Mouse (Mus musculus) midbrain, postnatal 0 days (tissue): ENCODE results near the gene Ap2a1. TPM values are rescaled to one million over a fixed set of nuclear protein-coding genes. Genes with fewer than 3 reads are reported as not detected.

ENCODE experiments used
- ATAC-seq: fragments of 200-750 bp; cut with Nextera tagmentation; 2 replicates; pipeline ENCODE4 v1.8.0; 2017; ENCODE audit warnings: moderate number of reproducible peaks, mild to moderate bottlenecking, moderate TSS enrichment, moderate library complexity; ENCODE audit not compliant: low FRiP score
- DNase-seq: peaks from one replicate; pipeline ENCODE4 v3.0.0-alpha.2; 2015; ENCODE audit warnings: low spot score
- H3K27ac ChIP-seq: fragments of 300-500 bp; sonication (generic); 2 replicates; pipeline ENCODE4 v1.5.1; 2014; ENCODE audit warnings: low read depth, mild to moderate bottlenecking, low read length, mixed read lengths
- H3K27me3 ChIP-seq: fragments of 300-500 bp; sonication (generic); 2 replicates; pipeline ENCODE4 v1.6.1; 2014; ENCODE audit warnings: low read length, control low read depth, mixed read lengths; ENCODE audit not compliant: insufficient read depth
- H3K36me3 ChIP-seq: fragments of 300-500 bp; sonication (generic); 2 replicates; pipeline ENCODE4 v1.6.1; 2014; ENCODE audit warnings: low read length, control low read depth, mixed read lengths; ENCODE audit not compliant: insufficient read depth
- H3K4me1 ChIP-seq: fragments of 300-500 bp; sonication (generic); 2 replicates; pipeline ENCODE4 v1.6.1; 2014; ENCODE audit warnings: mild to moderate bottlenecking, control low read depth, antibody characterized with exemption, low read length, mixed read lengths; ENCODE audit not compliant: insufficient read depth
- H3K4me2 ChIP-seq: fragments of 300-500 bp; sonication (generic); 2 replicates; pipeline ENCODE4 v1.6.1; 2014; ENCODE audit warnings: low read depth, mild to moderate bottlenecking, low read length, mixed read lengths; ENCODE audit not compliant: poor library complexity, severe bottlenecking
- H3K4me3 ChIP-seq: fragments of 300-500 bp; sonication (generic); 2 replicates; pipeline ENCODE4 v1.5.1; 2014; ENCODE audit warnings: low read depth, mild to moderate bottlenecking, low read length, moderate library complexity
- H3K9ac ChIP-seq: fragments of 300-500 bp; sonication (generic); replicated peaks from 2 replicates; pipeline ENCODE4 v1.6.1; 2014; ENCODE audit warnings: mild to moderate bottlenecking, low read length, moderate library complexity, mixed read lengths; ENCODE audit not compliant: poor library complexity, severe bottlenecking
- H3K9me3 ChIP-seq: fragments of 300-500 bp; sonication (generic); 2 replicates; pipeline ENCODE4 v1.6.1; 2016; ENCODE audit warnings: low read length, control low read depth
- CTCF ChIP-seq: IDR thresholded peaks from 2 replicates; pipeline ENCODE4 v1.5.1; 2016; ENCODE audit warnings: antibody characterized with exemption, mild to moderate bottlenecking
- WGBS: fragments of 180-500 bp; shearing (Covaris S2); extraction: QIAGEN DNeasy Blood & Tissue Kit; methylation state at CpG from one replicate; pipeline ENCODE4 v1.1.7; 2014; 5-methylcytosine and 5-hydroxymethylcytosine counted together
- polyA plus RNA-seq: library from polyadenylated mRNA; unstranded; fragments of >200 nt; fragmentation: Nextera tagmentation; extraction: Ambion mirVana; gene quantifications from 2 replicates; pipeline ENCODE4 v1.2.1, GENCODE M21; 2015
- total RNA-seq: library from RNA; depleted of rRNA; stranded (reverse); fragments of >200 nt; gene quantifications from 2 replicates; pipeline ENCODE4 v1.2.3, GENCODE M21; 2014

Ap2a1 gene
- total and polyA plus RNA-seq, 2 experiments from 2014 or later = 129 to 238 TPM

- no peak for TF ChIP-seq CTCF
- Histone ChIP-seq H3K27ac (no peak overlapping the region), H3K9me3 (no peaks in the 10 kb centered on the region), H3K4me3 (no peak overlapping the region), H3K27me3 (no peaks in the 10 kb centered on the region), H3K4me1 (no peaks in the 10 kb centered on the region), H3K9ac (no peak overlapping the region), H3K4me2 (no peak overlapping the region), H3K36me3 (peaks cover 89% of the 10 kb centered on the region)
- DNase-seq (no peak), ATAC-seq (no peak)
- WGBS = 91% methylated on average over 15 of the region's 15 CpGs
Observed at GRCm38 (mm10) chr7:44908706-44909476, 20.4 kb downstream of the Ap2a1 start.

GRCm38 (mm10) chr7:44905430-44905829, 23.9 kb downstream of the Ap2a1 start:
- H3K9me3 ChIP-seq = no peaks in the 10 kb centered on the region
- peaks cover 89% of the 10 kb centered on the region for H3K36me3 ChIP-seq
- no peak overlapping the region for H3K9ac ChIP-seq
- H3K4me2 ChIP-seq = no peak overlapping the region
- DNase-seq (no peak), ATAC-seq (no peak)
- no peak overlapping the region for H3K4me3 ChIP-seq
- no peak for TF ChIP-seq CTCF
- H3K4me1 ChIP-seq = peaks cover 3% of the 10 kb centered on the region; the same call in 1 of the 2 replicates
- no peaks in the 10 kb centered on the region for H3K27me3 ChIP-seq
- H3K27ac ChIP-seq = no peak overlapping the region
- 93% methylated on average over 20 of the region's 20 CpGs for WGBS

GRCm38 (mm10) chr7:44901230-44901722, 28.0 kb downstream of the Ap2a1 start:
- Histone ChIP-seq H3K27ac (no peak overlapping the region), H3K4me3 (no peak overlapping the region), H3K27me3 (no peaks in the 10 kb centered on the region), H3K9ac (0 out of 2 replicates have a peak overlapping the region, but pooled peaks have one; percentile 13), H3K9me3 (no peaks in the 10 kb centered on the region), H3K4me2 (peak overlapping the region; percentile 22), H3K4me1 (peaks cover 12% of the 10 kb centered on the region), H3K36me3 (peaks cover 64% of the 10 kb centered on the region)
- WGBS = 21% methylated on average over 21 of the region's 21 CpGs
- DNase-seq (peak; percentile 53), ATAC-seq (no peak)
- TF ChIP-seq CTCF = peak; percentile 48

- Histone ChIP-seq H3K9ac (no peak overlapping the region), H3K4me3 (no peak overlapping the region), H3K36me3 (peaks cover 58% of the 10 kb centered on the region), H3K27me3 (no peaks in the 10 kb centered on the region), H3K27ac (no peak overlapping the region), H3K9me3 (no peaks in the 10 kb centered on the region), H3K4me1 (peaks cover 12% of the 10 kb centered on the region), H3K4me2 (no peak overlapping the region)
- no peak for TF ChIP-seq CTCF
- DNase-seq = no peak
- no peak for ATAC-seq
- 90% methylated on average over 11 of the region's 11 CpGs for WGBS
Observed at GRCm38 (mm10) chr7:44900632-44901031, 28.7 kb downstream of the Ap2a1 start.

GRCm38 (mm10) chr7:44898607-44899006, 30.7 kb downstream of the Ap2a1 start:
- Histone ChIP-seq H3K9ac (no peak overlapping the region), H3K4me2 (no peak overlapping the region; the same call in 1 of the 2 replicates), H3K36me3 (peaks cover 38% of the 10 kb centered on the region), H3K4me1 (peaks cover 19% of the 10 kb centered on the region), H3K27me3 (no peaks in the 10 kb centered on the region), H3K4me3 (no peak overlapping the region), H3K9me3 (no peaks in the 10 kb centered on the region), H3K27ac (no peak overlapping the region)
- WGBS = 37% methylated on average over 12 of the region's 19 CpGs
- ATAC-seq = no peak
- no peak for DNase-seq
- TF ChIP-seq CTCF = peak; percentile 49

GRCm38 (mm10) chr7:44896499-44896898, 32.8 kb downstream of the Ap2a1 start:
- H3K4me3 ChIP-seq = peak overlapping the region; percentile 57
- ATAC-seq = no peak
- TF ChIP-seq CTCF = no peak
- peak overlapping the region; percentile 81 for H3K9ac ChIP-seq
- peaks cover 19% of the 10 kb centered on the region for H3K36me3 ChIP-seq
- no peaks in the 10 kb centered on the region for H3K27me3 ChIP-seq
- peak overlapping the region; percentile 70 for H3K4me2 ChIP-seq
- H3K9me3 ChIP-seq = no peaks in the 10 kb centered on the region
- H3K4me1 ChIP-seq = peaks cover 23% of the 10 kb centered on the region
- peak overlapping the region; percentile 91 for H3K27ac ChIP-seq
- 18% methylated on average over 10 of the region's 10 CpGs for WGBS
- DNase-seq = no peak
